Mouse (Mus musculus) forebrain, embryonic 15.5 days (tissue): ENCODE results near the gene Metrn. TPM values are rescaled to one million over a fixed set of nuclear protein-coding genes. Genes with fewer than 3 reads are reported as not detected.

ENCODE experiments used
- ATAC-seq: fragments of 200-750 bp; cut with Nextera tagmentation; replicated peaks from 2 replicates; pipeline ENCODE4 v1.8.0; 2017; ENCODE audit warnings: mild to moderate bottlenecking, moderate TSS enrichment, moderate library complexity
- H3K27ac ChIP-seq: fragments of 300-500 bp; sonication (generic); replicated peaks from 2 replicates; pipeline ENCODE4 v1.5.1; 2015; ENCODE audit warnings: mild to moderate bottlenecking, inconsistent platforms
- H3K27me3 ChIP-seq: fragments of 300-500 bp; sonication (generic); 2 replicates; pipeline ENCODE4 v1.6.1; 2015; ENCODE audit warnings: inconsistent platforms
- H3K36me3 ChIP-seq: fragments of 300-500 bp; sonication (generic); 2 replicates; pipeline ENCODE4 v1.6.1; 2015; ENCODE audit warnings: mild to moderate bottlenecking, inconsistent platforms
- H3K4me1 ChIP-seq: fragments of 300-500 bp; sonication (generic); 2 replicates; pipeline ENCODE4 v1.6.1; 2015; ENCODE audit warnings: inconsistent platforms
- H3K4me2 ChIP-seq: fragments of 300-500 bp; sonication (generic); replicated peaks from 2 replicates; pipeline ENCODE4 v1.6.1; 2015; ENCODE audit warnings: mild to moderate bottlenecking, inconsistent platforms
- H3K4me3 ChIP-seq: fragments of 300-500 bp; sonication (generic); 2 replicates; pipeline ENCODE4 v1.5.1; 2015; ENCODE audit warnings: mild to moderate bottlenecking, inconsistent platforms
- H3K9ac ChIP-seq: fragments of 300-500 bp; sonication (generic); replicated peaks from 2 replicates; pipeline ENCODE4 v1.6.1; 2015; ENCODE audit warnings: mild to moderate bottlenecking, inconsistent platforms
- H3K9me3 ChIP-seq: fragments of 300-500 bp; sonication (generic); 2 replicates; pipeline ENCODE4 v1.6.1; 2016; ENCODE audit warnings: inconsistent platforms
- WGBS: fragments of 180-500 bp; shearing (Covaris S2); methylation state at CpG from one replicate; pipeline ENCODE4 v1.1.7; 2015; ENCODE audit warnings: mixed read lengths; 5-methylcytosine and 5-hydroxymethylcytosine counted together
- polyA plus RNA-seq: library from polyadenylated mRNA; unstranded; fragments of >200 nt; fragmentation: Nextera tagmentation; extraction: Ambion mirVana; gene quantifications from 2 replicates; pipeline ENCODE4 v1.2.1, GENCODE M21; 2015

Gene Metrn
- polyA plus RNA-seq: 31.4 and 37.3 TPM in 2 replicates

GRCm38 (mm10) chr17:25796951-25797369 is at the start of gene Metrn:
Gene Metrn (minus strand): TSS chr17:25797136.
- 0% methylated on average over 33 of the region's 35 CpGs for WGBS
- ATAC-seq: peak; percentile 68
- no peaks in the 10 kb centered on the region for H3K36me3 ChIP-seq
- peak within 1 kb of the TSS; percentile 86 for H3K4me2 ChIP-seq
- H3K9ac ChIP-seq: peak within 1 kb of the TSS; percentile 61
- H3K27ac ChIP-seq: peak within 1 kb of the TSS; percentile 40
- 0 out of 2 replicates have a peak, but pooled peaks cover 4% of the 10 kb centered on the region for H3K27me3 ChIP-seq
- H3K4me1 ChIP-seq: peaks cover 55% of the 10 kb centered on the region
- H3K9me3 ChIP-seq: no peaks in the 10 kb centered on the region
- H3K4me3 ChIP-seq: peak within 1 kb of the TSS; percentile 63

- H3K4me3 ChIP-seq: peak within 1 kb of the TSS; percentile 84
- under 1% methylated on average over 21 of the region's 21 CpGs for WGBS
- peak within 1 kb of the TSS; percentile 73 for H3K27ac ChIP-seq
- H3K9ac ChIP-seq: peak within 1 kb of the TSS; percentile 78
- H3K9me3 ChIP-seq: no peaks in the 10 kb centered on the region
- H3K4me2 ChIP-seq: peak within 1 kb of the TSS; percentile 93
- H3K36me3 ChIP-seq: peaks cover 26% of the 10 kb centered on the region
- ATAC-seq: peak; percentile 96
- no peaks in the 10 kb centered on the region for H3K27me3 ChIP-seq
- peaks cover 19% of the 10 kb centered on the region for H3K4me1 ChIP-seq
Measured at GRCm38 (mm10) chr17:25844396-25844901, 47.5 kb upstream of the Metrn start, which contains the start of gene Rhot2. Gene Rhot2 (minus strand): TSS chr17:25844851.

GRCm38 (mm10) chr17:25843636-25844395 is 46.9 kb upstream of the Metrn start:
- Histone ChIP-seq H3K27ac (peak overlapping the region; percentile 73), H3K4me3 (peak overlapping the region; percentile 84), H3K27me3 (no peaks in the 10 kb centered on the region), H3K9me3 (no peaks in the 10 kb centered on the region), H3K9ac (peak overlapping the region; percentile 78), H3K36me3 (peaks cover 33% of the 10 kb centered on the region), H3K4me2 (peak overlapping the region; percentile 93), H3K4me1 (peaks cover 19% of the 10 kb centered on the region)
- ATAC-seq: peak; percentile 33
- 3% methylated on average over 38 of the region's 38 CpGs for WGBS

GRCm38 (mm10) chr17:25843122-25843521 is 46.2 kb upstream of the Metrn start:
- ATAC-seq: no peak
- Histone ChIP-seq H3K9ac (peak overlapping the region; percentile 78), H3K4me2 (peak overlapping the region; percentile 93), H3K4me3 (peak overlapping the region; percentile 84), H3K4me1 (peaks cover 22% of the 10 kb centered on the region), H3K36me3 (peaks cover 34% of the 10 kb centered on the region), H3K27ac (no peak overlapping the region), H3K27me3 (no peaks in the 10 kb centered on the region), H3K9me3 (no peaks in the 10 kb centered on the region)
- 96% methylated on average over 4 of the region's 4 CpGs for WGBS

- WGBS: 78% methylated on average over 3 of the region's 3 CpGs
- no peak overlapping the region for H3K4me3 ChIP-seq
- no peak overlapping the region for H3K4me2 ChIP-seq
- H3K36me3 ChIP-seq: peaks cover 34% of the 10 kb centered on the region
- H3K9me3 ChIP-seq: no peaks in the 10 kb centered on the region
- H3K9ac ChIP-seq: no peak overlapping the region
- H3K27ac ChIP-seq: no peak overlapping the region
- H3K4me1 ChIP-seq: peaks cover 28% of the 10 kb centered on the region
- no peak for ATAC-seq
- H3K27me3 ChIP-seq: no peaks in the 10 kb centered on the region
Measured at GRCm38 (mm10) chr17:25842509-25842908, 45.6 kb upstream of the Metrn start.

- Histone ChIP-seq H3K9ac (no peak within 1 kb of the TSS), H3K36me3 (peaks cover 34% of the 10 kb centered on the region), H3K9me3 (no peaks in the 10 kb centered on the region), H3K4me3 (no peak within 1 kb of the TSS), H3K4me1 (peaks cover 40% of the 10 kb centered on the region), H3K27ac (no peak within 1 kb of the TSS), H3K27me3 (no peaks in the 10 kb centered on the region), H3K4me2 (no peak within 1 kb of the TSS)
- no peak for ATAC-seq
- 94% methylated on average over 22 of the region's 22 CpGs for WGBS
Measured at GRCm38 (mm10) chr17:25841117-25841880, 44.4 kb upstream of the Metrn start, which contains the start of gene Gm20683. Gene Gm20683 (minus strand): TSS chr17:25841763.

- H3K4me1 ChIP-seq: peaks cover 48% of the 10 kb centered on the region
- H3K27ac ChIP-seq: no peak overlapping the region
- 98% methylated on average over 6 of the region's 6 CpGs for WGBS
- H3K9ac ChIP-seq: no peak overlapping the region
- no peaks in the 10 kb centered on the region for H3K27me3 ChIP-seq
- H3K4me2 ChIP-seq: no peak overlapping the region
- peaks cover 34% of the 10 kb centered on the region for H3K36me3 ChIP-seq
- no peak for ATAC-seq
- no peak overlapping the region for H3K4me3 ChIP-seq
- no peaks in the 10 kb centered on the region for H3K9me3 ChIP-seq
Measured at GRCm38 (mm10) chr17:25840519-25840918, 43.6 kb upstream of the Metrn start.

GRCm38 (mm10) chr17:25839455-25840235 is 42.7 kb upstream of the Metrn start:
- H3K36me3 ChIP-seq: peaks cover 34% of the 10 kb centered on the region
- H3K9ac ChIP-seq: no peak overlapping the region
- ATAC-seq: no peak
- H3K9me3 ChIP-seq: no peaks in the 10 kb centered on the region
- 87% methylated on average over 14 of the region's 14 CpGs for WGBS
- no peak overlapping the region for H3K4me3 ChIP-seq
- H3K4me1 ChIP-seq: peaks cover 51% of the 10 kb centered on the region
- H3K27me3 ChIP-seq: no peaks in the 10 kb centered on the region
- H3K4me2 ChIP-seq: no peak overlapping the region
- H3K27ac ChIP-seq: no peak overlapping the region

- H3K4me2 ChIP-seq: no peak overlapping the region
- H3K4me3 ChIP-seq: no peak overlapping the region
- no peak for ATAC-seq
- no peaks in the 10 kb centered on the region for H3K27me3 ChIP-seq
- WGBS: 88% methylated on average over 4 of the region's 4 CpGs
- H3K36me3 ChIP-seq: peaks cover 34% of the 10 kb centered on the region
- H3K27ac ChIP-seq: no peak overlapping the region
- no peak overlapping the region for H3K9ac ChIP-seq
- no peaks in the 10 kb centered on the region for H3K9me3 ChIP-seq
- peaks cover 56% of the 10 kb centered on the region for H3K4me1 ChIP-seq
Measured at GRCm38 (mm10) chr17:25838904-25839303, 42.0 kb upstream of the Metrn start.

- Histone ChIP-seq H3K9ac (peak overlapping the region; percentile 75; the same call in 1 of the 2 replicates), H3K9me3 (no peaks in the 10 kb centered on the region), H3K27me3 (no peaks in the 10 kb centered on the region), H3K27ac (peak overlapping the region; percentile 80), H3K36me3 (peaks cover 34% of the 10 kb centered on the region), H3K4me2 (peak overlapping the region; percentile 81; the same call in 1 of the 2 replicates), H3K4me1 (peaks cover 52% of the 10 kb centered on the region), H3K4me3 (peak overlapping the region; percentile 51; the same call in 1 of the 2 replicates)
- no peak for ATAC-seq
- 12% methylated on average over 3 of the region's 3 CpGs for WGBS
Measured at GRCm38 (mm10) chr17:25837533-25837932, 40.6 kb upstream of the Metrn start.

- Histone ChIP-seq H3K4me2 (peak within 1 kb of the TSS; percentile 81), H3K36me3 (peaks cover 33% of the 10 kb centered on the region), H3K4me3 (peak within 1 kb of the TSS; percentile 51), H3K9ac (peak within 1 kb of the TSS; percentile 75), H3K27me3 (no peaks in the 10 kb centered on the region), H3K9me3 (no peaks in the 10 kb centered on the region), H3K27ac (peak within 1 kb of the TSS; percentile 80), H3K4me1 (peaks cover 54% of the 10 kb centered on the region)
- peak; percentile 29 for ATAC-seq
- WGBS: under 1% methylated on average over 29 of the region's 29 CpGs
Measured at GRCm38 (mm10) chr17:25837076-25837410, 40.1 kb upstream of the Metrn start, which contains the start of gene Rhbdl1. Gene Rhbdl1 (minus strand): TSS chr17:25837295.
